Mouse (Mus musculus): ENCODE measurements around the gene Synj2.

DNA sequence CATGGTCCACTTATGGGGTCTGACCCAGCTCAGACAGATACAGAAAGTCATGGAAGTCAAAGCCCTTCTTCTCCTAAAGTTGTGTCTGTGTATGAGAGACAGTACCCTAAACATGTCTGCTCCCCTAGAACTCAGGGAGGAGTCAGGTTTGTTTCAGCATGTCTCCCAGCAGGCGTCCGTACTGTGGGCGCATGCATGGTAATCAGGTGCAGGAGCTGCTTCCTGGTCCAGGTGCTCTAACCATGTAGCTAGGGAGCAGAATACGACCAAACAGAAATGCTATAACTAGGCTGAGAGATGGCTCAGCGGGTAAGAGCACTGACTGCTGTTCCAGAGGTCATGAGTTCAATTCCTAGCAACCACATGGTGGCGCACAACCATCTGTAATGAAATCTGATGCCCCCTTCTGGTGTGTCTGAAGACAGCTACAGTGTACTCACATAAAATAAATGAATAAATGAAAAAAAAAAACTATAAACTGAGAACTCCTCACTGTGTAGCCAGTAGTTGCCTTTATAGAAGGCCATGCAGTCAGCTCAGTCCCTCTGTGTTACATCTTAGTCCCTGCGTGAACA is 47.4 kb upstream of the Synj2 start:
- TF ChIP-seq CTCF (IDR thresholded peaks at IDR 0.05; ENCODE audit: low read depth, low read length) = peak; percentile 31
- no peak for TF ChIP-seq EP300 (IDR thresholded peaks at IDR 0.05; ENCODE audit: insufficient read depth, low read depth, low read length)
